Mouse (Mus musculus): ENCODE results near the gene Bhlha15. TPM values are rescaled to one million over a fixed set of nuclear protein-coding genes. Genes with fewer than 3 reads are reported as not detected.
A peak's percentile ranks its signal among the peaks of the same experiment; 100 is the strongest.

The Bhlha15 gene
- polyA plus RNA-seq, 1 experiment from 2014 or later: 10.2 TPM

- Histone ChIP-seq H3K9ac (ENCODE audit: low read depth, low read length) (no peak overlapping the region), H3K4me3 (ENCODE audit: low read length) (no peak overlapping the region), H3K36me3 (ENCODE audit: control insufficient read depth, insufficient read depth, low read length) (0 out of 2 replicates have a peak, but pooled peaks cover 3% of the 10 kb centered on the region), H3K27me3 (replicated peaks; ENCODE audit: control insufficient read depth, insufficient read depth, low read length) (no peaks in the 10 kb centered on the region), H3K4me2 (ENCODE audit: low read depth, low read length) (no peak overlapping the region), H3K27ac (ENCODE audit: low read length) (no peak overlapping the region), H3K4me1 (ENCODE audit: control insufficient read depth, insufficient read depth, low read length) (peaks cover 10% of the 10 kb centered on the region), H3K9me3 (ENCODE audit: control insufficient read depth, low read length) (no peaks in the 10 kb centered on the region)
- no peak for ATAC-seq
- 78% methylated on average over 10 of the region's 10 CpGs for WGBS
Observed at GRCm38 (mm10) chr5:144162813-144163517, 27.1 kb upstream of the Bhlha15 start.

GRCm38 (mm10) chr5:144165756-144166155, 24.3 kb upstream of the Bhlha15 start:
- Histone ChIP-seq H3K4me3 (ENCODE audit: low read length) (no peak overlapping the region), H3K27ac (ENCODE audit: low read length) (no peak overlapping the region), H3K27me3 (replicated peaks; ENCODE audit: control insufficient read depth, insufficient read depth, low read length) (no peaks in the 10 kb centered on the region), H3K9ac (ENCODE audit: low read depth, low read length) (no peak overlapping the region), H3K36me3 (ENCODE audit: control insufficient read depth, insufficient read depth, low read length) (0 out of 2 replicates have a peak, but pooled peaks cover 3% of the 10 kb centered on the region), H3K4me2 (ENCODE audit: low read depth, low read length) (no peak overlapping the region), H3K9me3 (ENCODE audit: control insufficient read depth, low read length) (no peaks in the 10 kb centered on the region), H3K4me1 (ENCODE audit: control insufficient read depth, insufficient read depth, low read length) (no peaks in the 10 kb centered on the region)
- 82% methylated on average over 3 of the region's 3 CpGs for WGBS
- no peak for ATAC-seq

GRCm38 (mm10) chr5:144169275-144169975, 20.7 kb upstream of the Bhlha15 start:
- Histone ChIP-seq H3K36me3 (ENCODE audit: control insufficient read depth, insufficient read depth, low read length) (0 out of 2 replicates have a peak, but pooled peaks cover 3% of the 10 kb centered on the region), H3K4me3 (ENCODE audit: low read length) (no peak overlapping the region), H3K4me2 (ENCODE audit: low read depth, low read length) (no peak overlapping the region), H3K9me3 (ENCODE audit: control insufficient read depth, low read length) (no peaks in the 10 kb centered on the region), H3K27ac (ENCODE audit: low read length) (no peak overlapping the region), H3K4me1 (ENCODE audit: control insufficient read depth, insufficient read depth, low read length) (no peaks in the 10 kb centered on the region), H3K27me3 (replicated peaks; ENCODE audit: control insufficient read depth, insufficient read depth, low read length) (no peaks in the 10 kb centered on the region), H3K9ac (ENCODE audit: low read depth, low read length) (no peak overlapping the region)
- 89% methylated on average over 8 of the region's 8 CpGs for WGBS
- ATAC-seq: no peak

- no peak for ATAC-seq
- Histone ChIP-seq H3K9me3 (ENCODE audit: control insufficient read depth, low read length) (no peaks in the 10 kb centered on the region), H3K4me1 (ENCODE audit: control insufficient read depth, insufficient read depth, low read length) (no peaks in the 10 kb centered on the region), H3K27ac (ENCODE audit: low read length) (no peak overlapping the region), H3K9ac (ENCODE audit: low read depth, low read length) (no peak overlapping the region), H3K36me3 (ENCODE audit: control insufficient read depth, insufficient read depth, low read length) (0 out of 2 replicates have a peak, but pooled peaks cover 7% of the 10 kb centered on the region), H3K27me3 (replicated peaks; ENCODE audit: control insufficient read depth, insufficient read depth, low read length) (no peaks in the 10 kb centered on the region), H3K4me3 (ENCODE audit: low read length) (no peak overlapping the region), H3K4me2 (ENCODE audit: low read depth, low read length) (no peak overlapping the region)
- 96% methylated on average over 18 of the region's 18 CpGs for WGBS
Observed at GRCm38 (mm10) chr5:144173648-144174047, 16.4 kb upstream of the Bhlha15 start.

GRCm38 (mm10) chr5:144178216-144178615, 11.9 kb upstream of the Bhlha15 start:
- no peaks in the 10 kb centered on the region for H3K27me3 ChIP-seq (replicated peaks; ENCODE audit: control insufficient read depth, insufficient read depth, low read length)
- H3K4me2 ChIP-seq (ENCODE audit: low read depth, low read length): no peak overlapping the region
- H3K9me3 ChIP-seq (ENCODE audit: control insufficient read depth, low read length): no peaks in the 10 kb centered on the region
- WGBS: 33% methylated on average over 6 of the region's 6 CpGs
- H3K4me3 ChIP-seq (ENCODE audit: low read length): no peak overlapping the region
- no peak overlapping the region for H3K27ac ChIP-seq (ENCODE audit: low read length)
- no peak for ATAC-seq
- H3K4me1 ChIP-seq (ENCODE audit: control insufficient read depth, insufficient read depth, low read length): peaks cover 1% of the 10 kb centered on the region; the same call in 1 of the 2 replicates
- 0 out of 2 replicates have a peak, but pooled peaks cover 7% of the 10 kb centered on the region for H3K36me3 ChIP-seq (ENCODE audit: control insufficient read depth, insufficient read depth, low read length)
- H3K9ac ChIP-seq (ENCODE audit: low read depth, low read length): no peak overlapping the region

- Histone ChIP-seq H3K4me1 (ENCODE audit: control insufficient read depth, insufficient read depth, low read length) (peaks cover 5% of the 10 kb centered on the region), H3K4me3 (ENCODE audit: low read length) (no peak overlapping the region), H3K36me3 (ENCODE audit: control insufficient read depth, insufficient read depth, low read length) (peaks cover 5% of the 10 kb centered on the region; the same call in 1 of the 2 replicates), H3K9ac (ENCODE audit: low read depth, low read length) (no peak overlapping the region), H3K27ac (ENCODE audit: low read length) (no peak overlapping the region), H3K4me2 (ENCODE audit: low read depth, low read length) (no peak overlapping the region), H3K27me3 (replicated peaks; ENCODE audit: control insufficient read depth, insufficient read depth, low read length) (no peaks in the 10 kb centered on the region), H3K9me3 (ENCODE audit: control insufficient read depth, low read length) (no peaks in the 10 kb centered on the region)
- WGBS: 94% methylated on average over 7 of the region's 7 CpGs
- ATAC-seq: no peak
Observed at GRCm38 (mm10) chr5:144181249-144181648, 8.8 kb upstream of the Bhlha15 start.

- Histone ChIP-seq H3K36me3 (ENCODE audit: control insufficient read depth, insufficient read depth, low read length) (peaks cover 5% of the 10 kb centered on the region; the same call in 1 of the 2 replicates), H3K4me3 (ENCODE audit: low read length) (no peak overlapping the region), H3K9me3 (ENCODE audit: control insufficient read depth, low read length) (no peaks in the 10 kb centered on the region), H3K27me3 (replicated peaks; ENCODE audit: control insufficient read depth, insufficient read depth, low read length) (no peaks in the 10 kb centered on the region), H3K4me2 (ENCODE audit: low read depth, low read length) (no peak overlapping the region), H3K9ac (ENCODE audit: low read depth, low read length) (no peak overlapping the region), H3K4me1 (ENCODE audit: control insufficient read depth, insufficient read depth, low read length) (peaks cover 5% of the 10 kb centered on the region), H3K27ac (ENCODE audit: low read length) (no peak overlapping the region)
- ATAC-seq: peak; percentile 71
- 41% methylated on average over 20 of the region's 20 CpGs for WGBS
Observed at GRCm38 (mm10) chr5:144182542-144183247, 7.4 kb upstream of the Bhlha15 start.

- Histone ChIP-seq H3K27ac (ENCODE audit: low read length) (no peak overlapping the region), H3K36me3 (ENCODE audit: control insufficient read depth, insufficient read depth, low read length) (peaks cover 5% of the 10 kb centered on the region; the same call in 1 of the 2 replicates), H3K4me3 (ENCODE audit: low read length) (no peak overlapping the region), H3K4me2 (ENCODE audit: low read depth, low read length) (0 out of 2 replicates have a peak overlapping the region, but pooled peaks have one; percentile 13), H3K9me3 (ENCODE audit: control insufficient read depth, low read length) (no peaks in the 10 kb centered on the region), H3K27me3 (replicated peaks; ENCODE audit: control insufficient read depth, insufficient read depth, low read length) (no peaks in the 10 kb centered on the region), H3K9ac (ENCODE audit: low read depth, low read length) (no peak overlapping the region), H3K4me1 (ENCODE audit: control insufficient read depth, insufficient read depth, low read length) (peaks cover 5% of the 10 kb centered on the region)
- 46% methylated on average over 8 of the region's 8 CpGs for WGBS
- ATAC-seq: peak; percentile 55
Observed at GRCm38 (mm10) chr5:144183248-144183559, 6.9 kb upstream of the Bhlha15 start.

GRCm38 (mm10) chr5:144183647-144184335, 6.3 kb upstream of the Bhlha15 start:
- no peak overlapping the region for H3K27ac ChIP-seq (ENCODE audit: low read length)
- no peaks in the 10 kb centered on the region for H3K9me3 ChIP-seq (ENCODE audit: control insufficient read depth, low read length)
- H3K4me2 ChIP-seq (ENCODE audit: low read depth, low read length): no peak overlapping the region
- peaks cover 5% of the 10 kb centered on the region for H3K4me1 ChIP-seq (ENCODE audit: control insufficient read depth, insufficient read depth, low read length)
- H3K4me3 ChIP-seq (ENCODE audit: low read length): no peak overlapping the region
- ATAC-seq: peak; percentile 72
- 78% methylated on average over 7 of the region's 7 CpGs for WGBS
- H3K36me3 ChIP-seq (ENCODE audit: control insufficient read depth, insufficient read depth, low read length): peaks cover 5% of the 10 kb centered on the region; the same call in 1 of the 2 replicates
- H3K9ac ChIP-seq (ENCODE audit: low read depth, low read length): no peak overlapping the region
- H3K27me3 ChIP-seq (replicated peaks; ENCODE audit: control insufficient read depth, insufficient read depth, low read length): no peaks in the 10 kb centered on the region
